Mouse (Mus musculus) heart, postnatal 25 days (tissue): ENCODE data around the gene Fcho1. TPM values are rescaled to one million over a fixed set of nuclear protein-coding genes. Genes with fewer than 3 reads are reported as not detected.
"Not testable (repeated sequence)": the region's sequence is repeated elsewhere in the genome, so short reads cannot be mapped to it uniquely, and the experiment has no call there.

ENCODE experiments used
- DNase-seq: peaks from one replicate; pipeline ENCODE4 v3.0.0; 2022; ENCODE audit warnings: low spot score
- intact Hi-C: fragments of 180-260 bp; cut with DNase I; formaldehyde crosslinking; loops from one replicate; pipeline ENCODE4 v1.15.1; 2025
- total RNA-seq, 2 experiments: library from RNA; stranded (reverse); gene quantifications; 2 replicates each; pipeline ENCODE4 v1.2.3; 2021

The Fcho1 gene
- total RNA-seq, 2 experiments from 2014 or later, result 0.59 to 0.83 TPM

DNA sequence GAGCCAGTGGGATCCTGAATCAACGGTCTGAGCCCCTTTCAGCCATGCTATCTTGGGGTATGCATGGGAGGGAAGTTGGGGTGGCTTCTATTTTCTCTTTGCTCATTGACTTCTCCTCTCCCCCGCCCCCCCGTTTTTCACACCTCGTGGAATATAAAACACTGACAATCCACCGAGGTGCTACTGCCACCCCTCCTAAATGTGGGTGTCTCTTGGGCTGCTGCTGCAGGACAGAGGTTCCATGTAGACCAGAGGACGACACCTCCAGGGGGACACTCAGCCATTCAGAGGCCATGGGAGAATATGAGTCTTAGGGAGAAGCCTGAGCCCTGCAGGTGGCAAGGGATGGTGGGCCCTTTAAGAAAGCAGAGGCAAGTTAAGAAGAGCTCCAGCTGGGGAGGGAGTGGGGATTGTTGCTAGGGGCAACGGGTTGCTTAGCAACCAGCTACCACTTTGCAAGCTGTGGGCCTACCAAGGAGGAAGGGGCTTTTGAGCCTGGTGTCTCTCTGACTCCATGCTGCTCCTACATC, 5.5 kb downstream of the Fcho1 start:
- intact Hi-C loops, result no loop called here
- DNase-seq, result no peak

DNA sequence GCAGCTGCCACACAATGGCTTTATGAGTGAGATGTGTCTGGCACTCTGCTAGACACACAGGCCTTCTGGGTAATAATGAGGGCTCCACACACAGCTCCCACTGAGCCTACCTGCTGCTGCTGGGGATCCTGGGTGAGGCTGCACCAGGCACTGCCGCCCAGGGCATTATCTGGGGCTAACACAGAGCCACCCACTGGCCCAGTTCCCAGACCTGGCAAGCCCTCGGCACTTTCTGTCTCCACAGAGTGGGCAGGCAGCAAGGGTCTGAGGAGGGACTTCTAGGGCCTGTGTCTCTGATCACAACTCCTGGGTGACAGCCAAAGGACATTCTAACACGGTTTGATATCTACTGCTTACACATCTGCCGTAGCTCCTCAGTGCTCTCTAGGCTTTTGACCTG, 6.3 kb downstream of the Fcho1 start:
- no peak for DNase-seq
- intact Hi-C loops, result no loop called here

DNA sequence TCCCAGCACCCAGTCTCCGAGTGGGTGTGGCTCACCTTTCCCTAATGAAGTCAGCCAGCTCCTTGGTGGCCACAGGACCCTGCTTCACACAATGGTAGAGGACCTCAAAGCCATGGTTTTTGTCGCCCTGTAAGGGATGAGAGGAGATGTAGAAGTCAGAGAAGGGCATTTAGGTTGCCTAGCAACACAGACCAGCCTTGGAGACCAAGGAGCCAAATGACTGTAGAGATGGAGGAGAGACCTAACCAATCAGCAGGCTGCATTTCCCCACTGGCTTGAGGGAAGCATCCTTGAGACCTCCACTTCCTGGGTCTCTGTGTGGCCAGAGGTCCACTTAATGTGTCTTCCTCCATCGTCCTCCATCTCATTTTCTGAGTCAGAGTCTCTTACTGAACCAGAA, 7.3 kb downstream of the Fcho1 start:
- no peak for DNase-seq
- intact Hi-C loops, result no loop called here

DNA sequence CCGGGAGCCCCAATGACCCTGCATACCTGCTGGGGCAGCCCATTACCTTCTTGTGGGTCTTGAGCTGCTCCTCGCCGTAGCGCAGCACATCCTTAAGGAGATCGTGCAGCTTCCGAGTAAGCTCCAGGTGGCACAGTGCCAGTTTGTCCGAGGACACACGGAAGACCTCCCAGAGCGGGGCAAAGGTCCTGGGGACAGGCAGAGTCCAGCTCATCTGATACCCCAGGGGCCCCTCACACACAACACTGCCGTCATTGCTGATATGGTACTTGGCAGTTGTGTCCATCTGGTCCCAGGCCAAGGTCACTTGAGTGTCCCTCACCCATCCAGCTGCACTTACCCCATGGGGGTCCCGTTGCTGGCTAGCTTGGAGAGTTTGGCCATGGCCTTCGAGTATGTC, 8.4 kb downstream of the Fcho1 start:
- no peak for DNase-seq
- intact Hi-C loops, result no loop called here

DNA sequence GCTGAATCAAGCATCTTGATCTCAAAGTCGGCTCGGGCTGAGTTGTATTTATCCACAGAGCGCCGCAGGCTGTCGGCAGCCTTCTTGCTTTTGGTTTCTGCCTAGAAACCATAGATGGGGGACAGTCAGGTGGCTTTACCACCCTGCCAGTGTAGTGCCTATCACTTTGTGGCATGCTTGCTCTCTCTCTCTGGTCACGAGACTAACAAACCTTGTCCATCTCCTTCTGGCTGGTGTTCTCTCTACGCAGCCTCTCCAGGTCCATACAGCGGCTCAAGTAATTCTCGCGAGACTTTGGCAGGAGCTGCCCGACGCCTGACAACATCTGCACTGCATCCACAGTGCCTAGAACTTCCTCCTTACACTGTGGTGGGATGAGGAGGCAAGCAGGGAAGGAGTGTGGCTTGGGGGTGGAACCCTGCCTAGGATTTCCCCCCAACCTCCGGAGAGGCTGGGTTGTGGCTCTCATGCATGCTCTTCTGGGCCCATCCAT, 8.9 kb downstream of the Fcho1 start:
- intact Hi-C loops, result no loop called here
- no peak for DNase-seq

DNA sequence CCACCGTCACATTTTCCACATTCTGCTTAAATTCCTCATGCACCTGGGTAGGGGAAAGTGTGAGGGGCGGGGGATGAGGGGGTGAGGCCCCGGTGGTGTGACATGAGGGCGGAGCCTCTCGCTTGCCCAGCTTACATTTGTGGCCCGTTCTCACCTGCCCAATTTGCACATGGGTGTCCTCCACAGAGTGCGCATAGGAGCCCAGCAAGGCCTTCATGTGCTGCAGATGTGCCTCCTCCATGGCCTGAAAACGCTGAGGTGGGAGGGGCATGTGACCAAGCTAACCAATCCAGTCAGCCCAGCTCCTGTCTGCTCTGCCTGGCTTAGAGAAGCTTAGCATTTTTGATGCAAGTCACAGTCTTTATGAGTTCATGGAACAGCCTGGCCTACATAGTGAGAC, 10.0 kb downstream of the Fcho1 start:
- DNase-seq, result no peak
- intact Hi-C loops, result no loop called here

DNA sequence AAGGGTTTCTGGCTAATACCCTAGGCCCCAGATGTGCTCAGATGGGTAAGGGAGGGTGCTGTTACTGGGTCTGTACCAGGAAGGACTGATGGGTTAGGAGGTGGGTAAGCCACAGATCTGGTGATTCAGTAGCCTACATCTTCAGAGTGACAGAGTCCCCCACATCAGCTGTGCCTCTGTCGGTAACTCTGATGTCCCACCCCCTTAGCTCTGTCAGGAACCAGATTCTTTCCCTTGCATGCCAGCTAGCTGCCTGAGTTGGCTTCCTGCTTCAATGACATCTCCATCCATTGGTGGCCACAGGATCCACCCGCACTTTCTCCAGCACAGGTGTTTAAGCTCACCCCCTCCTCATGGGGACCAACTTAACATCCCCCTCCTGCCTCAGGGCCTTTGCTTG, 13.9 kb downstream of the Fcho1 start:
- DNase-seq, result no peak
- intact Hi-C loops, result loop anchor here (2.0 to 5.0 kb wide), 2 partner anchors 19 to 261 kb away; no protein-coding TSS in a partner anchor

DNA sequence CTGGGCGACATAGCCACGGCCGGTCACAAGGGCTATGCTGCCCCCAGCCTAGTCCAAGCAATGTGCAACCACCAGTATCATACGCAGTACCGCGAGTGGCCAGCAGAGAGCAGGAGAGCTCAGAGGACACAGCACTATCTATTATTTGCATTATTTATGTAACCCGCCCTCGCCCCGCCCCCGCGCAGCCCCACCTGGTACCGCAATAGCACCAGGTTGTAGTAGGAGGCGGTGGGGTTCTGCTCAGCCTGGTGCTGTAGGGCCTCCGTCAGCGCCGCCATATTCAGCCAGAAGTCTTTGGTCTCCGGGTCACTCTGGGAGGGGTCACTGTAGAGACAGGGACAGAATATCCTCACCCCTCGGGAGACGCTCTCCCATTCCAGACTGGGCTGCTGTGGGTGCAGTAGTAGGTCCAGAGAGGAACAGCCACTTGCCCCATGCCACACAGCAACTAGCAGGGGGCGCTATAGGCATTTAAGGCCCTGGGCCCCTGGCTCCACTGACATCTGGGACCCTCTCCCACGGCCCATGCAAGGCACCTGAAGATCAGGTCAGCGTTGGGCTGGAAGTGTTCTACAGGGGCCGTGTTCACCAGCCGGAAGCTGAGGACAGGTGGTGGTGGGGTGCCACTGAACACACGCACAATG, 15.6 kb downstream of the Fcho1 start:
- no peak for DNase-seq
- intact Hi-C loops, result loop anchor here (2.0 to 5.0 kb wide), 2 partner anchors 21 to 262 kb away; no protein-coding TSS in a partner anchor

DNA sequence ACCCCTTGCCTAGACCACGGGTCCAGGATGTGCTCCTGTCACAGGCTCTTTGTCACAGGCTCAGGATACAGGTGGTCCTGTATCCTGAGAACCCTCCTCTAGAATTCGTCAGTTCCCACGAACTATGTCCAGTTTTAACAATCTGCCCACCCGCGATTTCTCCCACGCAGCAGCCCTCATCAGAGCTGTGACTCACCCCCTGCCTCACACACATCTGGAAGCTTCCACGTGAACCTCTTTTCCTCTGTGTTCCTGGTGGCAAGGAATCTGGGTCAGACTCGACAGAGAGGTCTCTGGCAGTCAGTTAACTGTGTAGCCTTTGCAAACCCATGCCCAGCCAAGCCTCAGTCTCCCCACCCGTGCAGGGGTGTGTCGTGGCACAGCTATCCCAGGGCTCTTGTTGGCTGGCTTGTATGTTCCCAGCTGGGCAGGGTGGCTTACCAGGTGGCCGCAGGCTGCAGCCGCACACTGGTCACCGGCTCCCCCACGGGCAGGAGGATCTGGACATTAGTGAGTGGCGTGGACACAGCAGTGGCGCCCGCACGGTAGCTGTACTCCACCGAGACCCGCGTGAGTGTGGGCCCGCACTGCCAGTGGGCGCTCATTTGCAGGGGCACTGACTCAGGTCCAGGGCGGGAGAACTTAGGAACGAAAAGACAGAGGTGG, 16.2 kb downstream of the Fcho1 start:
- intact Hi-C loops, result no loop called here
- DNase-seq, result no peak

DNA sequence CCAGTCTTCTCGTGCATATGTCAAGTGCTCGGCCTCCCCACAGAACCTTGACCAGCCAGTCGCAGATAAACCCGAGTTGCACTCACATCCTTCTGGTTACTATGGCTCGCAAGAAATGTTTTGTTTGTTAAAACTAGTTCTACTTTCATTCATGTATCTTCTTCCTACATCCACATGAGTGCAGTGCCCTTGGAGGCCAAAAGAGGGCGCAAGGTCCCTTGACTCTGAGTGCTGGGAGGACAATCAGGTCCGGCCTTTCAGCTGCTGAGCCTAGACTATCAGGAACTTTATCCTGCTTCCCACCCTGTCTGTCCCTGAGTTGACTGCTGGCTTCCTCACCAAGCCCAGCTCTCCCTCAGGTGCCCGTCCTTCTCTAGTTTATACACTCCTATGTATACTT, 17.6 kb downstream of the Fcho1 start:
- intact Hi-C loops, result no loop called here
- no peak for DNase-seq

DNA sequence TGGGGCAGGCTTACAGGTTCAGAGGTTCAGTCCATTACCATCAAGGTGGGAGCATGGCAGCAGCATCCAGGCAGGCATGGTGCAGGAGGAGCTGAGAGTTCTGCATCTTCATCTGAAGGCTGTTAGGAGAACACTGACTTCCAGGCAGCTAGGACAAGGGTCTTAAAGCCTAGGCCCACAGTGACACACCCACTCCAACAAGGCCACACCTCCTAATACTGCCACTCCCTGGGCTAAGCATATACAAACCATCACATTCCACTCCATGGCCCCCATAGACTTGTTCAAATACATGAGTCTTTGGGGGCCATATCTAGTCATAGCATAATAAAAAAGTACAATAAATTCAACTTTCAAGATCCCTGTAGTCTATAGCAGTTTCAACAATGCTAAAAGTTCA, 22.1 kb downstream of the Fcho1 start:
- intact Hi-C loops, DNase-seq: not testable (repeated sequence)

DNA sequence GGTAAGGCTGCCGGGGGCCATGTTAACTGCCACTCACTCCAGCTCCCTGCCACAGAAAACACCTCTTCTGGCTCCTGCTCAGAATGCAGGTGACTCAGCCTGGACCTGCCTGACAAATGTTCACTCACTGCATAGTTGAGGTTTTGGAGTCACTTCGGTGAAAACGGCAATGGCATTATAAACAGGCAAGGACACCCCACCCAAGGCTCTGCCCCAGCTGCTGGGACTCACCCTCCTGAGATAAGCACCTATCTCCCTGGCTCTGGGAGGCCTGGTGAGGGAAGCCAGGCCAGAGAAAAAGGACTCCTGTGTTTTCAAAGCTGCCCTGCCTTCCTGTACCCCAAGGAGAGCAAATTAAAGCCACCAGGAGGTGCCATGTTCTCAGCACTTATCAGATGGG, 22.6 kb downstream of the Fcho1 start:
- no peak for DNase-seq
- intact Hi-C loops, result no loop called here

DNA sequence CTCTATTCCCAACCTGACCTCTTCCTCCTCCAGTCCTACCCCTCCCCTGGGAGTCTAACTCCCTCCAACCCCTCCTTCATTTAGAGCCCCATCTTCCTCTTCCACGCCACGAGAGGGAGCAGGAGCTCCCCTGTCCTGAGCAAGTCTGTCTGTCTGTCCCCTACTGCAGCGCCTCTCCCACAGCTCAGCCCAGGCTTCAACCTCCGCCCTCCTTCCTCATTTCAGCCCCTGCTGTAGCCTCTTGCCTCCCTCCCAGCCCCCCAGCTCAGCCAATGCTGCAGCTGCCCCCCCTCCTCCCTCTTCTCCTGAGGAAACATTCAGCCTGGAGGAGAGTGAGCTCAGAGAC, 23.5 kb downstream of the Fcho1 start:
- intact Hi-C loops, result no loop called here

DNA sequence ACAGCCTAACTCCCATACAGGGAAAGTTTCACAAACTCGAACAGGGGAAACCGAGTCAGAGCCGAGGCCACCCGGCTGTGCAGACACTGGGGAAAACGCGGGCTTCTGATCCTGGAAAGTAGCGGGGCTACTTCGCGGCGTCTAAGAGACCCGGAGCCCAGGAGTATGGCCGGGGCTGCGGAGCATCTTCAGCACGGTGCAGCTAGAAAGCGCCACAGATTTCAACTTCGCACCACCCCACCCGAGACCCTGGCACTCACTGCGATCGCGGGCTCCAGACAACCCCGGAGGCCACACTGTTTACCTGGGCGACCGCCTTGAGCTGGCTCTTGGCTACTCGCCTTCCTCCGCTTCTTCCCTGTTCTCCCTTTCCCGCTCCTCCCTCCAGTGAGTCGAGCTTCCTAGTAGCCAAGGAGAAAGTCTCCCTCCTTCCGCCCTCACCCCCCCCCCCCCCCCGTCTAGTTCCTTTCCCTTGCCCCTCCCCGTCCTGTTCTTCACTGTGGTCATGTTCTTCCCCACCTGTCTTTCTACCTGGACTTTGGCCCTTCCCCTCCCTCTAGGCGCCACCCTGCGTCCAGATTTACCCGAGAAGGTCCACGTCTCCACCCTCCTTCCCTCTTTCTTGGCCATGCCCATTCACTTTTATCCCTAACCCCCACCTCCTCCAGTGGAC, 24.0 kb downstream of the Fcho1 start, which contains the start of gene B3gnt3:
TSS of gene B3gnt3 (minus strand) at position 376 of the 673 bp plus-strand sequence.
- DNase-seq, result no peak

More for the DNA sequence above, 23.5 kb downstream of the Fcho1 start:
- no peak for DNase-seq

DNA sequence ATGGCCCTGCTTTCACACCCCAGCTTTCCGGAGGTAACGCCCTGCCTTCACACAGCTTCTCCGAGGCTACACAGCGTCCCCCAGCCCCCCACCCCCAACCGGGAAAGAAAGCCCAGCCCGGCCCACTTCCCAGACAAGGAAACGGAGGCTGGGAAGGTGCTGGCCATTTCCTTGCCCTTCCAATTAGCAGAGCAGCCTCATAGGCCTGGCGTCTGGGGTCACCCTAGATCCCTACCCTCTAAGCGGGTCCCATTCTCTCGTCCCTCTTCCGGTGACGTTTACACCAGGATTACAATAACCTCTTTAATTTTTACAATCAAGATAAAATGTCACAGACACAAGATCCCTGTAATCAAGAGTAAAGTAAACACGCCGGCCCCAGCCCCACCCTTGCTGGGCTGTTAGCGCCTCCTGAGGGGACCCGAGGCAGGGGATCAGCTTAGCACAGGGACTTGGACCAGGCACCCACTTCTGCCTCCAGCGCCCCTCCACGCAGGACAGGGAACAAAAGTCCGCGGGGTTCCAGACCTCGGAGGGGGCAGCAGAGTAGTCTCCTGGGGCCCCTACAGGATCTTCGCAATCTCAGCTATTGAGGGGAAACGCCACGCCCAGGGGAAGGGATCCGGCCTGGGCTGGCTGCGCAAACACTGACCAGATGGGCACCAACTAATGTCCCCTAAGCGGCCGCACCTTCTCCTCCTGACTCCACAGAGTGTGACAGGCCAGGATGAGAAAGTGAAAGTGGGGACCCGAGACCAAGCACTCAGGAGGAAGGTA, 24.8 kb downstream of the Fcho1 start:
- intact Hi-C loops, result no loop called here
- DNase-seq, result peak; percentile 48

More for the DNA sequence above, 24.0 kb downstream of the Fcho1 start, which contains the start of gene B3gnt3:
- intact Hi-C loops, result no loop called here

DNA sequence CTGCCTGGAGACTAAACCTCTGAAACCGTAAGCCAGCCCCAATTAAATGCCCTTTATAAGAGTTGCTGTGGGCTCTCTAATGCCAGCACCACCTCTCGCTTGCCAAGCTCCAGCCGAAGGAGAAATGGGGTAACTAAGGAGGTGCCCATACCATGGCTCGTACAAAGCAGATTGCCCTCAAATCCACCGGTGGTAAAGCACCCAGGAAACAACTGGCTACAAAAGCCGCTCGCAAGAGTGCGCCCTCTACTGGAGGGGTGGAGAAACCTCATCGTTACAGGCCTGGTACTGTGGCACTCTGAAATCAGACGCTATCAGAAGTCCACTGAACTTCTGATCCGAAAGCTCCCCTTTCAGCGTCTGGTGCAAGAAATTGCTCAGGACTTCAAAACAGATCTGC, 30.1 kb downstream of the Fcho1 start:
- intact Hi-C loops, DNase-seq: not testable (repeated sequence)

DNA sequence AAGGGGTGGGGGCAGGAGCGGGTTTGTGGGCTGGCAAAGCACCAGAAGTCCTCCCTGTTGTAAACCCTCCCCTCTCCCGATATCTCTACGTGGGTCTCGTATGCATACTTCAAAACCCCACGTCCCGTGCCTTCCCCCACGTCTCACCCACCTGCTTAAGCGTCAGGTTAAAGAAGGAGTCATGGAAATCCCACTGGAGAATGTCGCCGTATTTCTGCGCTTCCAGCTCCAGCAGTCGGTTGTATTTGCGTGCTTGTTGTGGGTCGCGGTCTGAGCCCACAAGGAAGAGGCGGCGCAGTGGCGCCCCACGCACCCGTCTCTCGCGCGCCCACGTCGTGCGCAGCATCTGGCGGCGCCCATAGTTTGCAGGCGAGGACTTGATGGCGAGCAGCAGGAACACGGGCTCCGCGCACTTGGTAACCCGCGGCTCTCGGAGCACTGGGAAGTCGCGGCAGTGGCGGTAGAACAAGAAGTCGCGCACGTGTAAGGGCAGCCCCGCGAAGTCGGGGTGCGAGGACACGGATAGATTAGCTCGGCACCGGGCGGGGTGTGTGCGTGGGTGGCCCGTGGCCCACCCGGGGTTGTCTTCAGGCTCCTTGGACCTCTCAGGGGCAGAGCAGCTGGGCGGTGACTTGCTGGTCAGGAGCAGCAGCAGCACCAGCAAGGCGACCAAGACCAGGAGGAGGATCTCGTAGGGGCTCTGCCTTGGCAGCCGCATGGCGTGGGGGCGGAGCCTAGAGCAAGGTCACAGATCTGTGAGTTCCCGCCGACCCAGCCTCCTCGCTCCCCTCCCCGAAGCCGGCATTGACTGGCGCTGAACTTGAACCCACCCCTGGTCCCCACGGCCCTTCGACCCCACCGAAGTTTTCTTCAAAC, 32.1 kb downstream of the Fcho1 start:
- no peak for DNase-seq
- intact Hi-C loops, result no loop called here

DNA sequence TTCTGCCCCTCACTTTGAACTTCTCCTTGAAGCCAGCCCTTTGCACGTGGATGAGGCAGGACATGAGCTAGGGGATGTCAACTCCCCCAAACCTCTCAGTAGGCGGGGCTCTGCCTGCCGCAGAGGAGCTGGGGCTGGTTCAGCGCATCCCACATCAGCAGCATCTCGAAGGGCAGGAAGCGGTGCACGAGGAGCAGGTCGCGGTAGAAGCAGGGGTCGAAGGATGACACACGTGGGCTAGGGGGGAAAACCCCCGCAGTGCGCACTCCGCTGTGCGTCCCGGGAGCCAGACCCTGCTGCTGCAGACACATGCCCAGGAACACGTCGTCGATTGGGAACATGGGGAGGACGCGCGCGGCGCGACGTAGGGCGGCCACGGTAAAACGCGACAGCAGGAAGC, 33.0 kb downstream of the Fcho1 start:
- no peak for DNase-seq
- intact Hi-C loops, result no loop called here

DNA sequence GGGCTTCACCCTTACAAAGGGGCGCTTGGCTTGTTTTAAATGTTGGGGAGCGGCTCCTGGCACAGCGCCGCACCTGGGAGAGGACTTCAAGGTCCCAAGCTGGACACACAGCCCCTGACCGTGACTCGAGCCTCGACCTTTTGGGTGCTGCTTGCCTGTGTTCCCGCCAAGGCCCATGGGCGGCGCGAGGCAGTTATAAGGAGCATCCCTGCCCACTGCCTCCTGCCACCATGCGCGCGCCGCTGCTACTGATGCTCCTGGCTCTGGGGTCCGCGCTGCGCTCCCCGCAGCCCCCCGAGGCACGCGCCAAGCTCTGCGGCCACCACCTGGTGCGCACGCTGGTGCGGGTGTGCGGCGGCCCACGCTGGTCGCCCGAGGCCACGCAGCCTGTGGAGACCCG, 36.5 kb downstream of the Fcho1 start, which contains the start of gene Insl3:
TSS of gene Insl3 (plus strand) at position 187 of the 400 bp plus-strand sequence.
- DNase-seq, result no peak
- intact Hi-C loops, result no loop called here
